Mouse (Mus musculus): ENCODE data around the gene Erfe. TPM values are rescaled to one million over a fixed set of nuclear protein-coding genes. Genes with fewer than 3 reads are reported as not detected.

Erfe gene
- polyA plus RNA-seq, 1 experiment = 0.14 TPM

GRCm38 (mm10) chr1:91404976-91405375 lies 38.7 kb downstream of the Erfe start:
- Histone ChIP-seq H3K36me3 (ENCODE audit: control insufficient read depth, insufficient read depth, low read length) (no peaks in the 10 kb centered on the region), H3K4me3 (ENCODE audit: insufficient read depth, low read depth, low read length) (no peak overlapping the region), H3K27ac (ENCODE audit: insufficient read depth, low read depth, low read length) (no peak overlapping the region), H3K27me3 (replicated peaks; ENCODE audit: control insufficient read depth, insufficient read depth, low read length) (no peaks in the 10 kb centered on the region), H3K4me1 (ENCODE audit: control insufficient read depth, insufficient read depth, low read length) (no peaks in the 10 kb centered on the region)
- no peak for DNase-seq
- 22% methylated on average over 1 of the region's 1 CpGs for WGBS
- TF ChIP-seq POLR2A (IDR thresholded peaks at IDR 0.05; ENCODE audit: low read depth, low read length) = no peak
- no peak for TF ChIP-seq CTCF (conservative IDR thresholded peaks at IDR 0.05; ENCODE audit: insufficient read depth, insufficient read length, low read depth, low read length)

- Histone ChIP-seq H3K36me3 (ENCODE audit: control insufficient read depth, insufficient read depth, low read length) (no peaks in the 10 kb centered on the region), H3K27ac (ENCODE audit: insufficient read depth, low read depth, low read length) (no peak overlapping the region), H3K4me1 (ENCODE audit: control insufficient read depth, insufficient read depth, low read length) (no peaks in the 10 kb centered on the region), H3K4me3 (ENCODE audit: insufficient read depth, low read depth, low read length) (no peak overlapping the region), H3K27me3 (replicated peaks; ENCODE audit: control insufficient read depth, insufficient read depth, low read length) (no peaks in the 10 kb centered on the region)
- DNase-seq = no peak
- 57% methylated on average over 23 of the region's 23 CpGs for WGBS
- no peak for TF ChIP-seq CTCF (conservative IDR thresholded peaks at IDR 0.05; ENCODE audit: insufficient read depth, insufficient read length, low read depth, low read length)
These were observed 39.4 kb downstream of the Erfe start for GRCm38 (mm10) chr1:91405406-91406169.

GRCm38 (mm10) chr1:91407819-91408218 lies 41.6 kb downstream of the Erfe start:
- WGBS = 80% methylated on average over 4 of the region's 4 CpGs
- Histone ChIP-seq H3K4me1 (ENCODE audit: control insufficient read depth, insufficient read depth, low read length) (no peaks in the 10 kb centered on the region), H3K27me3 (replicated peaks; ENCODE audit: control insufficient read depth, insufficient read depth, low read length) (no peaks in the 10 kb centered on the region), H3K36me3 (ENCODE audit: control insufficient read depth, insufficient read depth, low read length) (no peaks in the 10 kb centered on the region), H3K4me3 (ENCODE audit: insufficient read depth, low read depth, low read length) (no peak overlapping the region), H3K27ac (ENCODE audit: insufficient read depth, low read depth, low read length) (no peak overlapping the region)
- TF ChIP-seq CTCF (conservative IDR thresholded peaks at IDR 0.05; ENCODE audit: insufficient read depth, insufficient read length, low read depth, low read length) = no peak
- DNase-seq = no peak

GRCm38 (mm10) chr1:91411631-91412285 lies 45.5 kb downstream of the Erfe start:
- no peaks in the 10 kb centered on the region for H3K4me1 ChIP-seq (ENCODE audit: control insufficient read depth, insufficient read depth, low read length)
- WGBS = 79% methylated on average over 8 of the region's 8 CpGs
- no peaks in the 10 kb centered on the region for H3K36me3 ChIP-seq (ENCODE audit: control insufficient read depth, insufficient read depth, low read length)
- DNase-seq = no peak
- H3K4me3 ChIP-seq (ENCODE audit: insufficient read depth, low read depth, low read length) = no peak overlapping the region
- H3K27ac ChIP-seq (ENCODE audit: insufficient read depth, low read depth, low read length) = no peak overlapping the region
- TF ChIP-seq POLR2A (IDR thresholded peaks at IDR 0.05; ENCODE audit: low read depth, low read length) (no peak), CTCF (conservative IDR thresholded peaks at IDR 0.05; ENCODE audit: insufficient read depth, insufficient read length, low read depth, low read length) (no peak)
- no peaks in the 10 kb centered on the region for H3K27me3 ChIP-seq (replicated peaks; ENCODE audit: control insufficient read depth, insufficient read depth, low read length)

- peak; percentile 48 for DNase-seq
- 5% methylated on average over 65 of the region's 65 CpGs for WGBS
- H3K27me3 ChIP-seq (replicated peaks; ENCODE audit: control insufficient read depth, insufficient read depth, low read length) = no peaks in the 10 kb centered on the region
- no peak overlapping the region for H3K27ac ChIP-seq (ENCODE audit: insufficient read depth, low read depth, low read length)
- H3K4me1 ChIP-seq (ENCODE audit: control insufficient read depth, insufficient read depth, low read length) = no peaks in the 10 kb centered on the region
- no peaks in the 10 kb centered on the region for H3K36me3 ChIP-seq (ENCODE audit: control insufficient read depth, insufficient read depth, low read length)
- no peak for TF ChIP-seq CTCF (conservative IDR thresholded peaks at IDR 0.05; ENCODE audit: insufficient read depth, insufficient read length, low read depth, low read length)
- TF ChIP-seq POLR2A (IDR thresholded peaks at IDR 0.05; ENCODE audit: low read depth, low read length) = no peak
- H3K4me3 ChIP-seq (ENCODE audit: insufficient read depth, low read depth, low read length) = peak overlapping the region; percentile 77
These were observed 46.2 kb downstream of the Erfe start for GRCm38 (mm10) chr1:91412286-91413029.

DNA sequence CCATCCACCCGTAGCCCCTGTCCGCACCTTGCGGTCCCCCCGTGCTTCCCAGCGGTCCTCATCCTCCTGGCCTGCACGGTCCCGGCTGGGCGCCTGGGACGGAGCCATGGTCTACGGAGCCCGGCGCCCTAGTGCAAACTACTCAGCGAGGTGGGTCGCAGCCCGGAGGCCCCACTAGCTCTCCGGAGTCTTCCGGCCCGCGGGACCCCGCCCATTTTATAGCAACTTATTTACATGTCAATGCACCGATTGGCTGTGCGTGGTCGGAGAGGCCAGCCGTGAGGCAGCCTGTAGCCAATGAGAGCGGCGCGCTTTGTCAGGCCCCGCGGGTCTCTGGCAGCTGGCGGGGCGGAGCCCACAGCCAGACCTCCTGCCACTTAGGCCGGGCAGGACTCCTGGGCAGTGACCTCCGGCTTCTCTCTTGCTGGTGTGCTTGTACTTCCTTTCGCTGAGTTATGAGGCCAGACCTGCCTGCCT lies 46.8 kb downstream of the Erfe start:
- peak; percentile 98 for DNase-seq
- no peaks in the 10 kb centered on the region for H3K36me3 ChIP-seq (ENCODE audit: control insufficient read depth, insufficient read depth, low read length)
- peak overlapping the region; percentile 77 for H3K4me3 ChIP-seq (ENCODE audit: insufficient read depth, low read depth, low read length)
- peak overlapping the region; percentile 87 for H3K27ac ChIP-seq (ENCODE audit: insufficient read depth, low read depth, low read length)
- H3K4me1 ChIP-seq (ENCODE audit: control insufficient read depth, insufficient read depth, low read length) = no peaks in the 10 kb centered on the region
- TF ChIP-seq CTCF (conservative IDR thresholded peaks at IDR 0.05; ENCODE audit: insufficient read depth, insufficient read length, low read depth, low read length) (no peak), POLR2A (IDR thresholded peaks at IDR 0.05; ENCODE audit: low read depth, low read length) (peak; percentile 33)
- WGBS = under 1% methylated on average over 34 of the region's 34 CpGs
- H3K27me3 ChIP-seq (replicated peaks; ENCODE audit: control insufficient read depth, insufficient read depth, low read length) = no peaks in the 10 kb centered on the region

DNA sequence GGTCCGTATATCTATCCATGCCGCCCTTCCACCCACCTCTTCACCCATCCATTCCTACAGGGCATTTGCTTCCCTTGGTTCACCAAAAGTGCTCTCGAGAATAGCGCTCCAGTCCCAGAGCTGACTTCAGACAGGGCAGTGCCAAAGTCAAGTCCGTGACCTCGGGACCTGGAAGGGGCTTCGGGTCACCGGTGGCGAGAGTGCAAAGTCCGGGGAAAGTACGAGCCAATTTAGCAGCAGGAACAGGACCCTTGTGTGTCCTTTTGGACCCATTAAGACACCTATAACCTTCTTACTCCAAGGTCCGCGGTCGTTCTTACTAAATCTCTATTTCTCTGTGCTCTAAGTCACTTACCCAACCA lies 47.3 kb downstream of the Erfe start:
- Histone ChIP-seq H3K27ac (ENCODE audit: insufficient read depth, low read depth, low read length) (peak overlapping the region; percentile 87), H3K27me3 (replicated peaks; ENCODE audit: control insufficient read depth, insufficient read depth, low read length) (no peaks in the 10 kb centered on the region), H3K36me3 (ENCODE audit: control insufficient read depth, insufficient read depth, low read length) (no peaks in the 10 kb centered on the region), H3K4me1 (ENCODE audit: control insufficient read depth, insufficient read depth, low read length) (no peaks in the 10 kb centered on the region), H3K4me3 (ENCODE audit: insufficient read depth, low read depth, low read length) (peak overlapping the region; percentile 45)
- 3% methylated on average over 14 of the region's 14 CpGs for WGBS
- peak; percentile 92 for DNase-seq
- TF ChIP-seq POLR2A (IDR thresholded peaks at IDR 0.05; ENCODE audit: low read depth, low read length) = no peak
- TF ChIP-seq CTCF (conservative IDR thresholded peaks at IDR 0.05; ENCODE audit: insufficient read depth, insufficient read length, low read depth, low read length) = no peak
